Mouse (Mus musculus) G1E (cell line): ENCODE results near the gene Ak6. TPM values are rescaled to one million over a fixed set of nuclear protein-coding genes. Genes with fewer than 3 reads are reported as not detected.

Experiments used
- ATAC-seq: 2 replicates; pipeline ENCODE4 v1.8.0; 2016; ENCODE audit warnings: mild to moderate bottlenecking; ENCODE audit not compliant: insufficient number of reproducible peaks, poor library complexity, low FRiP score, severe bottlenecking; ENCODE audit errors: extremely low read depth
- DNase-seq: peaks from one replicate; pipeline ENCODE4 v3.0.0; 2012; ENCODE audit warnings: low spot score
- H3K27me3 ChIP-seq: 2 replicates; pipeline ENCODE4 v1.6.1; 2012; ENCODE audit warnings: mild to moderate bottlenecking, low read length, inconsistent platforms; ENCODE audit not compliant: insufficient read depth
- H3K36me3 ChIP-seq: replicated peaks from 2 replicates; pipeline ENCODE3; 2012; ENCODE audit warnings: mild to moderate bottlenecking, inconsistent platforms
- H3K4me1 ChIP-seq: 2 replicates; pipeline ENCODE4 v1.6.1; 2012; ENCODE audit warnings: low read depth, low read length, inconsistent platforms, mixed read lengths; ENCODE audit not compliant: insufficient read depth
- H3K4me3 ChIP-seq: 2 replicates; pipeline ENCODE4 v1.5.1; 2012; ENCODE audit warnings: low read depth, mild to moderate bottlenecking, inconsistent platforms, low read length, moderate library complexity, mixed read lengths
- H3K9me3 ChIP-seq: replicated peaks from 2 replicates; pipeline ENCODE4 v1.6.1; 2012; ENCODE audit warnings: inconsistent platforms
- CTCF ChIP-seq: IDR thresholded peaks from 2 replicates; pipeline ENCODE4 v1.5.1; 2012; ENCODE audit warnings: low read depth, low read length, inconsistent platforms, mixed read lengths
- GATA1 ChIP-seq: IDR thresholded peaks from 2 replicates; pipeline ENCODE4 v1.6.1; 2012; ENCODE audit warnings: borderline replicate concordance, low read length, inconsistent platforms, mixed read lengths
- GATA2 ChIP-seq: IDR thresholded peaks from 2 replicates; pipeline ENCODE4 v1.6.1; 2012; ENCODE audit warnings: low read depth, low read length, inconsistent platforms, borderline replicate concordance
- POLR2AphosphoS5 ChIP-seq: IDR thresholded peaks from 2 replicates; pipeline ENCODE4 v1.6.1; 2012; ENCODE audit warnings: low read depth, low read length, inconsistent platforms; ENCODE audit not compliant: insufficient replicate concordance
- TAL1 ChIP-seq: conservative IDR thresholded peaks from 2 replicates; pipeline ENCODE4 v1.6.1; 2012; ENCODE audit warnings: low read depth, low read length, inconsistent platforms, mixed read lengths
- polyA plus RNA-seq: library from polyadenylated mRNA; stranded (reverse); fragments of >175 nt; gene quantifications from 2 replicates; pipeline ENCODE4 v1.2.3, GENCODE M21; 2012
- total RNA-seq, 2 experiments: library from RNA; stranded (forward) in 1 of 2; stranded (reverse) in 1 of 2; fragments of 200-1000 nt in 1 of 2; fragments of >200 nt in 1 of 2; fragmentation: Nextera tagmentation in 1 of 2; gene quantifications; 2 replicates each; pipeline ENCODE4 v1.2.3; 2014 to 2017

Gene Ak6
- total and polyA plus RNA-seq, 3 experiments: 43.4 to 338 (median 259) TPM

- peaks cover 16% of the 10 kb centered on the region for H3K27me3 ChIP-seq
- peaks cover 11% of the 10 kb centered on the region; the same call in 1 of the 2 replicates for H3K4me1 ChIP-seq
- no peaks in the 10 kb centered on the region for H3K9me3 ChIP-seq
- peak; percentile 15; the same call in 1 of the 2 replicates for ATAC-seq
- no peak for DNase-seq
- H3K4me3 ChIP-seq: no peak overlapping the region
- no peaks in the 10 kb centered on the region for H3K36me3 ChIP-seq
- TF ChIP-seq CTCF (peak; percentile 66), POLR2AphosphoS5 (no peak), GATA2 (no peak), GATA1 (no peak), TAL1 (no peak)
Measured at GRCm38 (mm10) chr13:100684355-100684754, 33.6 kb downstream of the Ak6 start.

GRCm38 (mm10) chr13:100687513-100687912 is 36.7 kb downstream of the Ak6 start:
- no peak for ATAC-seq
- H3K4me3 ChIP-seq: no peak overlapping the region
- H3K4me1 ChIP-seq: peaks cover 6% of the 10 kb centered on the region; the same call in 1 of the 2 replicates
- TF ChIP-seq CTCF (no peak), TAL1 (no peak), GATA2 (no peak), GATA1 (no peak)
- peaks cover 4% of the 10 kb centered on the region for H3K27me3 ChIP-seq
- H3K9me3 ChIP-seq: no peaks in the 10 kb centered on the region
- no peak for DNase-seq
- H3K36me3 ChIP-seq: no peaks in the 10 kb centered on the region

- no peak for TF ChIP-seq GATA2
- no peak for TF ChIP-seq CTCF
- TF ChIP-seq GATA1: no peak
- no peak for TF ChIP-seq POLR2AphosphoS5
- no peak for TF ChIP-seq TAL1
- no peaks in the 10 kb centered on the region for H3K9me3 ChIP-seq
- DNase-seq (no peak), ATAC-seq (no peak)
- H3K4me3 ChIP-seq: no peak overlapping the region
- H3K27me3 ChIP-seq: no peaks in the 10 kb centered on the region
- peaks cover 75% of the 10 kb centered on the region for H3K36me3 ChIP-seq
- no peaks in the 10 kb centered on the region for H3K4me1 ChIP-seq
Measured at GRCm38 (mm10) chr13:100697541-100697940, 46.8 kb downstream of the Ak6 start.

DNA sequence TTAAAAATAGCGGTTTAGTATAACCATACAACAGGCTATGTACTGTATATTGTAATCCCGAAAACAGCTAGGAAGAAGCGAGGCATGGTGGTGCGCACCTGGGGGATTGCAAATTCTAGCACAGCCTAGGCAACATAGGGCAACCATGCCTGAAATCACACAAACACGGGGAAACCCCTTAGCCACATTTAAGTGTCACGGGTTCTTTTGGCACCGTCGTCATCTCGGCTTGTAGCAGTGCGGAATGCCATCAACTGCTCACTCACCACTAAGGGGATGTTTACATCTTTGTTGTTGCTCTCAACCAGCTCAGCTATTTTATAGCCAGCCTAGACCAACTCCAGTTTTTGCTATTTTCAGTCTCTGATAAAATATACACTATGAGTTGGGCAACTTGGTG is 48.1 kb downstream of the Ak6 start:
- H3K9me3 ChIP-seq: no peaks in the 10 kb centered on the region
- H3K4me1 ChIP-seq: no peaks in the 10 kb centered on the region
- peaks cover 89% of the 10 kb centered on the region for H3K36me3 ChIP-seq
- ATAC-seq (no peak), DNase-seq (no peak)
- TF ChIP-seq POLR2AphosphoS5: no peak
- no peak for TF ChIP-seq TAL1
- no peak for TF ChIP-seq GATA2
- no peak for TF ChIP-seq GATA1
- no peak for TF ChIP-seq CTCF
- no peak overlapping the region for H3K4me3 ChIP-seq
- no peaks in the 10 kb centered on the region for H3K27me3 ChIP-seq

GRCm38 (mm10) chr13:100703468-100703867 is 52.7 kb downstream of the Ak6 start:
- DNase-seq (no peak), ATAC-seq (no peak)
- Histone ChIP-seq H3K36me3 (peaks cover 95% of the 10 kb centered on the region), H3K4me1 (no peaks in the 10 kb centered on the region), H3K4me3 (no peak overlapping the region), H3K9me3 (no peaks in the 10 kb centered on the region), H3K27me3 (no peaks in the 10 kb centered on the region)
- TF ChIP-seq TAL1: no peak
- no peak for TF ChIP-seq CTCF
- TF ChIP-seq GATA2: no peak
- TF ChIP-seq POLR2AphosphoS5: no peak
- no peak for TF ChIP-seq GATA1

DNA sequence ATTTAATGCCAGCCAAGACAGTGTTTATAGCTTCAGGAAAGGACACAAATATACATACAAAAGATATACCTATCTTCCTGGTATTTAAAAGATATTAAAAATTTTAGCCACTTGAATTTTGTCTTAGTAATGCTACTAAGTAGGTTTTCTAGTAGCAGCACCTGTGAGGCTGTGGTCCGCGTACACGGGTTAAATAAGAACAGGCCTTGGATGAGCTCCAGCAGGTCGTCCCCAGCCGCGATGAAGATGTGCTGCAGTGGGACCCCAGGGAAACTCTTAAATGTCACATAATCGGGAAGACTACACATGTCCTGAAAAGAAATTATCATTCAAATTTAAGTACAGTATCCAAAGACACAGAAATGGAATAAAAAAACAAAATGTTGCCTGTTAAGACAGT is 55.4 kb downstream of the Ak6 start:
- DNase-seq (no peak), ATAC-seq (no peak)
- TF ChIP-seq TAL1 (no peak), GATA1 (no peak)
- Histone ChIP-seq H3K4me3 (no peak overlapping the region), H3K4me1 (no peaks in the 10 kb centered on the region), H3K27me3 (no peaks in the 10 kb centered on the region), H3K36me3 (peaks cover 94% of the 10 kb centered on the region), H3K9me3 (no peaks in the 10 kb centered on the region)

- Histone ChIP-seq H3K9me3 (no peaks in the 10 kb centered on the region), H3K4me3 (no peak overlapping the region; the same call in 1 of the 2 replicates), H3K4me1 (peaks cover 39% of the 10 kb centered on the region), H3K36me3 (peaks cover 87% of the 10 kb centered on the region), H3K27me3 (no peaks in the 10 kb centered on the region)
- DNase-seq (no peak), ATAC-seq (peak; percentile 70)
- TF ChIP-seq TAL1 (peak; percentile 63), GATA1 (no peak)
Measured at GRCm38 (mm10) chr13:100715467-100715866, 64.7 kb downstream of the Ak6 start.

Other genes with a start within 250 kb of the Ak6 start
- gene Naip1, start 198.1 kb upstream of the Ak6 start, total RNA-seq (2014; fragmentation: Nextera tagmentation): 0.53 TPM in 1 of 2 replicates, not detected in the other
- gene Naip1, start 198.1 kb upstream of the Ak6 start, total RNA-seq (2017): 0.06 and 0.27 TPM in 2 replicates
- 0.01 TPM in 1 of 2 replicates, not detected in the other for gene Naip1, start 198.1 kb upstream of the Ak6 start, polyA plus RNA-seq
- gene Gtf2h2, start 158.4 kb upstream of the Ak6 start, total RNA-seq (2014; fragmentation: Nextera tagmentation): 69.2 and 83.2 TPM in 2 replicates
- 52.6 and 61.1 TPM in 2 replicates for gene Gtf2h2, start 158.4 kb upstream of the Ak6 start, total RNA-seq (2017)
- 27.3 and 27.8 TPM in 2 replicates for gene Gtf2h2, start 158.4 kb upstream of the Ak6 start, polyA plus RNA-seq
- gene Ocln, start 98.3 kb upstream of the Ak6 start, total RNA-seq (2014; fragmentation: Nextera tagmentation): not detected in 2 replicates
- 0.06 and 0.27 TPM in 2 replicates for gene Ocln, start 98.3 kb upstream of the Ak6 start, total RNA-seq (2017)
- gene Ocln, start 98.3 kb upstream of the Ak6 start, polyA plus RNA-seq: not detected in 2 replicates
- 1.4 and 2.8 TPM in 2 replicates for gene Marveld2, start 34.0 kb upstream of the Ak6 start, total RNA-seq (2014; fragmentation: Nextera tagmentation)
- 1.9 and 2.7 TPM in 2 replicates for gene Marveld2, start 34.0 kb upstream of the Ak6 start, total RNA-seq (2017)
- gene Marveld2, start 34.0 kb upstream of the Ak6 start, polyA plus RNA-seq: 0.35 and 0.40 TPM in 2 replicates
- 43.9 and 50.9 TPM in 2 replicates for gene Rad17, start 72 bp downstream of the Ak6 start, total RNA-seq (2014; fragmentation: Nextera tagmentation)
- 42.7 and 48.6 TPM in 2 replicates for gene Rad17, start 72 bp downstream of the Ak6 start, total RNA-seq (2017)
- gene Rad17, start 72 bp downstream of the Ak6 start, polyA plus RNA-seq: 8.9 and 10.6 TPM in 2 replicates
- gene Taf9, start 600 bp downstream of the Ak6 start, total RNA-seq (2014; fragmentation: Nextera tagmentation): 161 and 259 TPM in 2 replicates
- 22.3 and 24.1 TPM in 2 replicates for gene Taf9, start 600 bp downstream of the Ak6 start, total RNA-seq (2017)
- 28.3 and 32.9 TPM in 2 replicates for gene Taf9, start 600 bp downstream of the Ak6 start, polyA plus RNA-seq
- gene Ccdc125, start 18.7 kb downstream of the Ak6 start, total RNA-seq (2014; fragmentation: Nextera tagmentation): not detected in 2 replicates
- 0.06 TPM in 1 of 2 replicates, not detected in the other for gene Ccdc125, start 18.7 kb downstream of the Ak6 start, total RNA-seq (2017)
- gene Ccdc125, start 18.7 kb downstream of the Ak6 start, polyA plus RNA-seq: not detected in 2 replicates
- 65.8 and 66.2 TPM in 2 replicates for gene Cdk7, start 80.0 kb downstream of the Ak6 start, total RNA-seq (2014; fragmentation: Nextera tagmentation)
- 106 and 107 TPM in 2 replicates for gene Cdk7, start 80.0 kb downstream of the Ak6 start, total RNA-seq (2017)
- 11.3 and 28.8 TPM in 2 replicates for gene Cdk7, start 80.0 kb downstream of the Ak6 start, polyA plus RNA-seq
- gene Mrps36, start 93.7 kb downstream of the Ak6 start, total RNA-seq (2014; fragmentation: Nextera tagmentation): 95.1 and 106 TPM in 2 replicates
- 210 and 276 TPM in 2 replicates for gene Mrps36, start 93.7 kb downstream of the Ak6 start, total RNA-seq (2017)
- 238 and 317 TPM in 2 replicates for gene Mrps36, start 93.7 kb downstream of the Ak6 start, polyA plus RNA-seq
- gene Cenph, start 124.9 kb downstream of the Ak6 start, total RNA-seq (2014; fragmentation: Nextera tagmentation): 72.2 and 79.8 TPM in 2 replicates
- 82.8 and 98.3 TPM in 2 replicates for gene Cenph, start 124.9 kb downstream of the Ak6 start, total RNA-seq (2017)
- gene Cenph, start 124.9 kb downstream of the Ak6 start, polyA plus RNA-seq: 45.1 and 53.4 TPM in 2 replicates
- 275 and 281 TPM in 2 replicates for gene Ccnb1, start 135.6 kb downstream of the Ak6 start, total RNA-seq (2014; fragmentation: Nextera tagmentation)
- 312 and 341 TPM in 2 replicates for gene Ccnb1, start 135.6 kb downstream of the Ak6 start, total RNA-seq (2017)
- 6.0 and 7.1 TPM in 2 replicates for gene Ccnb1, start 135.6 kb downstream of the Ak6 start, polyA plus RNA-seq
- gene Slc30a5, start 182.4 kb downstream of the Ak6 start, total RNA-seq (2014; fragmentation: Nextera tagmentation): 72.5 and 82.3 TPM in 2 replicates
- 86.3 and 91.1 TPM in 2 replicates for gene Slc30a5, start 182.4 kb downstream of the Ak6 start, total RNA-seq (2017)
- 7.5 and 10.0 TPM in 2 replicates for gene Slc30a5, start 182.4 kb downstream of the Ak6 start, polyA plus RNA-seq